Comparison of ENCODE assay signal across 18 mouse cellular contexts in genomic region chr17:10473175-10473574, GRCm38 (mm10).
DNase-seq lines count a peak whose midpoint lies in the region; ATAC-seq lines count a peak whose summit lies in the region.
"Had no signal": no experiment of that assay in that cellular context is flagged by ENCODE, and none has a peak within 500 bp of the region (broad histone marks: within the 10 kb centered on the region; RNA-seq: fewer than 3 reads in every experiment).

No protein-coding gene starts in this region.

- ATAC-seq in heart, embryonic 13.5 days (ENCODE audit: extremely low read depth, insufficient number of reproducible peaks, low FRiP score, low TSS enrichment): no peak
- no peak for ATAC-seq in erythroid progenitor cell, adult 5-6 weeks (replicated peaks; ENCODE audit: low FRiP score, poor library complexity, severe bottlenecking)
- no peak for ATAC-seq in megakaryocyte-erythroid progenitor cell, adult 5-6 weeks (replicated peaks; ENCODE audit: low FRiP score, low TSS enrichment, poor library complexity, severe bottlenecking)
- ATAC-seq: forebrain, embryonic 15.5 days had no signal

- 34% methylated on average over 6 of the region's 6 CpGs for WGBS in heart, embryonic 13.5 days

- H3K9me3 ChIP-seq in heart, embryonic 13.5 days: no peaks in the 10 kb centered on the region
- H3K9me3 ChIP-seq: embryonic facial prominence, embryonic 10.5 days; forebrain, embryonic 15.5 days; neural tube, embryonic 12.5 days had no signal

- peak; percentile 50 to 66 for DNase-seq in heart, adult 18-20 months
- DNase-seq in heart, adult 8-10 months (ENCODE audit: low spot score): no peak
- DNase-seq in ovary, postnatal 36 days (ENCODE audit: low spot score): peak; percentile 45
- no peak for DNase-seq in ovary, postnatal 14 days (ENCODE audit: low spot score)
- no peak for DNase-seq in thymus, postnatal 14 days
- DNase-seq: cerebellum, adult 11 months; cerebellum, postnatal 36 days; kidney, adult 18-20 months; layer of hippocampus, adult 9-11 months; retina, postnatal 1 day; right cerebral cortex, postnatal 4 days; thymus, postnatal 4 days had no signal

- peaks cover 52% of the 10 kb centered on the region for H3K4me1 ChIP-seq in heart, embryonic 13.5 days
- H3K4me1 ChIP-seq: forebrain, embryonic 15.5 days had no signal

- H3K27ac ChIP-seq in heart, embryonic 13.5 days (replicated peaks): peak overlapping the region; percentile 95
- H3K27ac ChIP-seq: embryonic facial prominence, embryonic 10.5 days; forebrain, embryonic 15.5 days; neural tube, embryonic 12.5 days had no signal

- no peak overlapping the region for H3K4me3 ChIP-seq in heart, embryonic 13.5 days
- H3K4me3 ChIP-seq: embryonic facial prominence, embryonic 10.5 days; forebrain, embryonic 15.5 days; neural tube, embryonic 12.5 days had no signal

- no peaks in the 10 kb centered on the region for H3K27me3 ChIP-seq in heart, embryonic 13.5 days (replicated peaks)
- H3K27me3 ChIP-seq: forebrain, embryonic 15.5 days; neural tube, embryonic 12.5 days had no signal

- H3K36me3 ChIP-seq in heart, embryonic 13.5 days: no peaks in the 10 kb centered on the region
- H3K36me3 ChIP-seq: embryonic facial prominence, embryonic 10.5 days; forebrain, embryonic 15.5 days; neural tube, embryonic 12.5 days had no signal

- peak overlapping the region; percentile 18 for H3K4me2 ChIP-seq in heart, embryonic 13.5 days
- H3K4me2 ChIP-seq: forebrain, embryonic 15.5 days; neural tube, embryonic 12.5 days had no signal

- no peak overlapping the region for H3K9ac ChIP-seq in heart, embryonic 13.5 days
- H3K9ac ChIP-seq: forebrain, embryonic 15.5 days; neural tube, embryonic 12.5 days had no signal

Comparison
In these comparisons a context has a peak if more than half of its experiments do, and no peak if none do; other contexts are left out.
1. DNase-seq: peak in heart, adult 18-20 months (2 of 2) and ovary, postnatal 36 days (single experiment); none in heart, adult 8-10 months (single experiment), ovary, postnatal 14 days (single experiment) and thymus, postnatal 14 days (single experiment).